Mouse (Mus musculus) G1E (cell line): ENCODE measurements at regions not wholly inside any gene's neighbourhood (a gene's known extent, or its start where the extent isn't known, plus 50 kb on each side); places are given as distances from the start of the nearest gene placed in this dataset.

Experiments
- ATAC-seq: 2 replicates; pipeline ENCODE4 v1.8.0; 2016; ENCODE audit warnings: mild to moderate bottlenecking; ENCODE audit not compliant: insufficient number of reproducible peaks, poor library complexity, low FRiP score, severe bottlenecking; ENCODE audit errors: extremely low read depth
- DNase-seq: peaks from one replicate; pipeline ENCODE4 v3.0.0; 2012; ENCODE audit warnings: low spot score
- H3K27me3 ChIP-seq: 2 replicates; pipeline ENCODE4 v1.6.1; 2012; ENCODE audit warnings: mild to moderate bottlenecking, low read length, inconsistent platforms; ENCODE audit not compliant: insufficient read depth
- H3K36me3 ChIP-seq: replicated peaks from 2 replicates; pipeline ENCODE3; 2012; ENCODE audit warnings: mild to moderate bottlenecking, inconsistent platforms
- H3K4me1 ChIP-seq: 2 replicates; pipeline ENCODE4 v1.6.1; 2012; ENCODE audit warnings: low read depth, low read length, inconsistent platforms, mixed read lengths; ENCODE audit not compliant: insufficient read depth
- H3K4me3 ChIP-seq: 2 replicates; pipeline ENCODE4 v1.5.1; 2012; ENCODE audit warnings: low read depth, mild to moderate bottlenecking, inconsistent platforms, low read length, moderate library complexity, mixed read lengths
- H3K9me3 ChIP-seq: replicated peaks from 2 replicates; pipeline ENCODE4 v1.6.1; 2012; ENCODE audit warnings: inconsistent platforms
- CTCF ChIP-seq: IDR thresholded peaks from 2 replicates; pipeline ENCODE4 v1.5.1; 2012; ENCODE audit warnings: low read depth, low read length, inconsistent platforms, mixed read lengths
- GATA1 ChIP-seq: IDR thresholded peaks from 2 replicates; pipeline ENCODE4 v1.6.1; 2012; ENCODE audit warnings: borderline replicate concordance, low read length, inconsistent platforms, mixed read lengths
- GATA2 ChIP-seq: IDR thresholded peaks from 2 replicates; pipeline ENCODE4 v1.6.1; 2012; ENCODE audit warnings: low read depth, low read length, inconsistent platforms, borderline replicate concordance
- POLR2AphosphoS5 ChIP-seq: IDR thresholded peaks from 2 replicates; pipeline ENCODE4 v1.6.1; 2012; ENCODE audit warnings: low read depth, low read length, inconsistent platforms; ENCODE audit not compliant: insufficient replicate concordance
- TAL1 ChIP-seq: conservative IDR thresholded peaks from 2 replicates; pipeline ENCODE4 v1.6.1; 2012; ENCODE audit warnings: low read depth, low read length, inconsistent platforms, mixed read lengths

GRCm38 (mm10) chr7:89023230-89024030, 380.6 kb downstream of the Tmem135 start:
- H3K27me3 ChIP-seq, result no peaks in the 10 kb centered on the region
- no peak for TF ChIP-seq POLR2AphosphoS5
- TF ChIP-seq CTCF, result no peak
- TF ChIP-seq GATA1, result no peak
- TF ChIP-seq GATA2, result no peak
- no peak for TF ChIP-seq TAL1
- H3K9me3 ChIP-seq, result no peaks in the 10 kb centered on the region
- no peak for DNase-seq
- ATAC-seq, result no peak
- H3K4me1 ChIP-seq, result no peaks in the 10 kb centered on the region
- H3K36me3 ChIP-seq, result no peaks in the 10 kb centered on the region
- no peak overlapping the region for H3K4me3 ChIP-seq

- H3K9me3 ChIP-seq, result no peaks in the 10 kb centered on the region
- ATAC-seq (no peak), DNase-seq (no peak)
- no peaks in the 10 kb centered on the region for H3K36me3 ChIP-seq
- no peak overlapping the region for H3K4me3 ChIP-seq
- no peaks in the 10 kb centered on the region for H3K27me3 ChIP-seq
- TF ChIP-seq GATA1 (no peak), POLR2AphosphoS5 (no peak), TAL1 (no peak), CTCF (no peak), GATA2 (no peak)
- H3K4me1 ChIP-seq, result no peaks in the 10 kb centered on the region
Measured at GRCm38 (mm10) chr7:88998815-88999392, 405.1 kb downstream of the Tmem135 start.

GRCm38 (mm10) chr7:88997815-88998477, 406.1 kb downstream of the Tmem135 start:
- no peaks in the 10 kb centered on the region for H3K9me3 ChIP-seq
- no peak for DNase-seq
- no peak for ATAC-seq
- TF ChIP-seq GATA2, result no peak
- TF ChIP-seq POLR2AphosphoS5, result no peak
- TF ChIP-seq TAL1, result no peak
- TF ChIP-seq GATA1, result no peak
- H3K4me1 ChIP-seq, result no peaks in the 10 kb centered on the region
- H3K36me3 ChIP-seq, result no peaks in the 10 kb centered on the region
- H3K4me3 ChIP-seq, result no peak overlapping the region
- H3K27me3 ChIP-seq, result no peaks in the 10 kb centered on the region

GRCm38 (mm10) chr7:88974436-88974835, 429.6 kb downstream of the Tmem135 start:
- Histone ChIP-seq H3K36me3 (no peaks in the 10 kb centered on the region), H3K4me3 (no peak overlapping the region), H3K4me1 (no peaks in the 10 kb centered on the region), H3K9me3 (no peaks in the 10 kb centered on the region), H3K27me3 (no peaks in the 10 kb centered on the region)
- TF ChIP-seq POLR2AphosphoS5 (no peak), GATA2 (no peak), CTCF (no peak), GATA1 (no peak), TAL1 (no peak)
- ATAC-seq (no peak), DNase-seq (no peak)

GRCm38 (mm10) chr7:88960841-88961240, 443.2 kb downstream of the Tmem135 start:
- TF ChIP-seq GATA1 (no peak), TAL1 (no peak), POLR2AphosphoS5 (no peak), CTCF (no peak), GATA2 (no peak)

GRCm38 (mm10) chr7:88960190-88960589, 443.8 kb downstream of the Tmem135 start:
- DNase-seq, result no peak
- H3K4me3 ChIP-seq, result no peak overlapping the region
- no peaks in the 10 kb centered on the region for H3K9me3 ChIP-seq
- no peaks in the 10 kb centered on the region for H3K4me1 ChIP-seq
- TF ChIP-seq GATA1, result no peak
- TF ChIP-seq TAL1, result no peak
- TF ChIP-seq CTCF, result no peak
- no peak for TF ChIP-seq POLR2AphosphoS5
- no peak for TF ChIP-seq GATA2
- H3K27me3 ChIP-seq, result no peaks in the 10 kb centered on the region
- H3K36me3 ChIP-seq, result no peaks in the 10 kb centered on the region
- no peak for ATAC-seq

More at GRCm38 (mm10) chr7:88960841-88961240, 443.2 kb downstream of the Tmem135 start:
- DNase-seq, result no peak
- H3K27me3 ChIP-seq, result no peaks in the 10 kb centered on the region
- H3K36me3 ChIP-seq, result no peaks in the 10 kb centered on the region
- no peak for ATAC-seq
- no peak overlapping the region for H3K4me3 ChIP-seq
- no peaks in the 10 kb centered on the region for H3K4me1 ChIP-seq
- H3K9me3 ChIP-seq, result no peaks in the 10 kb centered on the region
